Mouse (Mus musculus) myocyte (in vitro differentiated cells): ENCODE measurements around the gene Gm17359. TPM values are rescaled to one million over a fixed set of nuclear protein-coding genes. Genes with fewer than 3 reads are reported as not detected.
A peak's percentile ranks its signal among the peaks of the same experiment; 100 is the strongest.

Experiments used
- H3K27me3 ChIP-seq: one replicate; pipeline ENCODE4 v1.6.1; 2011; ENCODE audit not compliant: control insufficient read depth, insufficient read depth, insufficient read length
- H3K36me3 ChIP-seq: one replicate; pipeline ENCODE4 v1.6.1; 2011; ENCODE audit not compliant: control insufficient read depth, insufficient read depth
- H3K4me2 ChIP-seq: one replicate; pipeline ENCODE4 v1.6.1; 2011; ENCODE audit warnings: low read depth, control low read depth
- H3K4me3 ChIP-seq: one replicate; pipeline ENCODE4 v1.5.1; 2011; ENCODE audit warnings: mild to moderate bottlenecking, control low read depth, moderate library complexity
- H3K79me2 ChIP-seq: one replicate; pipeline ENCODE4 v1.6.1; 2011; ENCODE audit not compliant: control insufficient read depth, insufficient read depth
- H3ac ChIP-seq: one replicate; pipeline ENCODE4 v1.6.1; 2011; ENCODE audit not compliant: control insufficient read depth, insufficient read length
- CEBPB ChIP-seq: IDR thresholded peaks from 2 replicates; pipeline ENCODE4 v1.6.1; 2011; ENCODE audit warnings: mild to moderate bottlenecking, moderate library complexity; ENCODE audit not compliant: poor library complexity, insufficient read depth, severe bottlenecking
- E2F4 ChIP-seq: IDR thresholded peaks from one replicate; pipeline ENCODE4 v1.6.1; 2011; ENCODE audit warnings: mild to moderate bottlenecking, control low read depth, moderate library complexity; ENCODE audit not compliant: insufficient read depth
- MAX ChIP-seq: IDR thresholded peaks from one replicate; pipeline ENCODE4 v1.6.1; 2011; ENCODE audit warnings: low read depth, mild to moderate bottlenecking, control low read depth
- MYOD1 ChIP-seq, 3 experiments: IDR thresholded peaks; one replicate each; pipeline ENCODE4 v1.6.1; 2011; ENCODE audit warnings: control low read depth in 2 of 3, low read depth in 2 of 3, mild to moderate bottlenecking in 2 of 3, moderate library complexity in 1 of 3; ENCODE audit not compliant: insufficient read length in 2 of 3, control insufficient read depth in 1 of 3
- MYOG ChIP-seq, 3 experiments: IDR thresholded peaks; one replicate each; pipeline ENCODE4 v1.6.1; 2011; ENCODE audit warnings: control low read depth in 2 of 3, low read depth in 2 of 3, mild to moderate bottlenecking in 2 of 3; ENCODE audit not compliant: insufficient read length in 2 of 3, control insufficient read depth in 1 of 3, insufficient read depth in 1 of 3
- POLR2A ChIP-seq: IDR thresholded peaks from one replicate; pipeline ENCODE4 v1.6.1; 2011; ENCODE audit warnings: low read depth, mild to moderate bottlenecking, control low read depth, moderate library complexity; ENCODE audit not compliant: insufficient read length
- POLR2AphosphoS2 ChIP-seq: IDR thresholded peaks from one replicate; pipeline ENCODE4 v1.6.1; 2011; ENCODE audit warnings: low read depth, control low read depth; ENCODE audit not compliant: insufficient read length
- REST ChIP-seq: IDR thresholded peaks from one replicate; pipeline ENCODE4 v1.6.1; 2011; ENCODE audit warnings: mild to moderate bottlenecking, control low read depth, moderate library complexity; ENCODE audit not compliant: insufficient read depth, insufficient read length
- SRF ChIP-seq: IDR thresholded peaks from one replicate; pipeline ENCODE4 v1.6.1; 2011; ENCODE audit warnings: low read depth; ENCODE audit not compliant: control insufficient read depth, insufficient read length
- TCF12 ChIP-seq: IDR thresholded peaks from one replicate; pipeline ENCODE4 v1.6.1; 2011; ENCODE audit warnings: mild to moderate bottlenecking, control low read depth; ENCODE audit not compliant: poor library complexity, insufficient read depth, severe bottlenecking
- TCF3 ChIP-seq: IDR thresholded peaks from one replicate; pipeline ENCODE4 v1.6.1; 2011; ENCODE audit warnings: low read depth, control low read depth; ENCODE audit not compliant: insufficient read length
- USF1 ChIP-seq: IDR thresholded peaks from one replicate; pipeline ENCODE4 v1.6.1; 2011; ENCODE audit warnings: low read depth, mild to moderate bottlenecking, control low read depth, moderate library complexity
- polyA plus RNA-seq: library from polyadenylated mRNA; unstranded; fragments of >200 nt; fragmentation: generic; extraction: Trizol; gene quantifications from one replicate; pipeline ENCODE4 v1.2.1, GENCODE M21; 2012; ENCODE audit warnings: missing spikeins

Gene Gm17359
- not detected for polyA plus RNA-seq

DNA sequence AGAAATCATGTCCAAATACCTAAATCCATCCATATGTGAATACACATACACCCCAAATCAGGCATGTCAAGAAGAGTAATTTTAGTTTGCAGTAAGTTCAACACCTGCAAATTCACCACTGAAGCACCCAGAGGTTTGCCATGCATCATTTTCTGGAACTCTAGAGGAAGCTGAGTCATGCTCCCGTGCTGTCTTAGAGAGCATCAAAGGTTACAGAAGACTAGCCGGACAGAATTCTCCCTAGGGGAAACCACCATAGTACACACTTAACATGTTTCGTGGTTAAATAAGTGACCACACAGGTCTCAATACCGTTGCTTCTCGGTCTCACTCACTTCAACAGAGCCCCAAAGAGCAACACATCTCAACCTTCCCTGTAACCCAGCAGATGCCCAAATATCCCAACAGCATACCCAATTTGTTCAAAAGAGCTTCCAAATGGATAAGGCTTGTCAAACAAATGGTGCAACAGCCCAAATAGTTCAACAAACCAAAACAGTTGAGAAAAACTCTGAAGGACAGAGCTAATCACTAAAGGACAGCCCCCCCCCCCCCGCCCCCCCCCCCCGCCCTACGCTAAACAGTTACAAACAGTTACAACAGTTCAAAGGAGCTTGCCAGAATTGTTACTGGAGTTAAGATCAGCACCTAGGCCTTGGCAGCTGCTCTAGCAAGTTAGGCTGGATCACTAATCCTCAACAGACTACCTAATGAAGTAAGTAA lies at the start of gene Gm17359:
Gene Gm17359, plus strand, starts transcription at position 618 of the 723 bp plus-strand sequence.
- no peaks in the 10 kb centered on the region for H3K79me2 ChIP-seq
- H3K27me3 ChIP-seq, result no peaks in the 10 kb centered on the region
- TF ChIP-seq POLR2A (no peak), MAX (no peak), REST (no peak), MYOD1 (IDR thresholded peaks at IDR 0.05; ENCODE audit: control insufficient read depth in 1 of 3, insufficient read length in 2 of 3, low read depth in 2 of 3) (no peak), TCF12 (no peak)

GRCm38 (mm10) chr3:79287108-79287576 lies 49.3 kb upstream of the Gm17359 start:
- TF ChIP-seq MYOD1 (IDR thresholded peaks at IDR 0.05; ENCODE audit: control insufficient read depth in 1 of 3, insufficient read length in 2 of 3, low read depth in 2 of 3), result peak in 2 of 3 experiments; percentile 49 to 66
- TF ChIP-seq USF1, result no peak
- TF ChIP-seq REST, result no peak
- TF ChIP-seq CEBPB, result no peak
- TF ChIP-seq E2F4, result peak; percentile 1
- TF ChIP-seq TCF3, result no peak
- no peak for TF ChIP-seq SRF
- TF ChIP-seq MAX, result no peak
- no peak for TF ChIP-seq TCF12
- peak; percentile 91 for TF ChIP-seq POLR2A
- TF ChIP-seq MYOG (IDR thresholded peaks at IDR 0.05; ENCODE audit: control insufficient read depth in 1 of 3, insufficient read depth in 1 of 3, insufficient read length in 2 of 3, low read depth in 2 of 3), result peak in 1 of 3 experiments; percentile 68
- TF ChIP-seq POLR2AphosphoS2, result peak; percentile 76
- H3K36me3 ChIP-seq, result no peaks in the 10 kb centered on the region

More for the DNA sequence above, at the start of gene Gm17359:
- no peak within 1 kb of the TSS for H3K4me3 ChIP-seq
- no peaks in the 10 kb centered on the region for H3K36me3 ChIP-seq
- no peak within 1 kb of the TSS for H3ac ChIP-seq
- H3K4me2 ChIP-seq, result no peak within 1 kb of the TSS

GRCm38 (mm10) chr3:79287699-79288458 lies 48.6 kb upstream of the Gm17359 start:
- TF ChIP-seq TCF3 (no peak), POLR2AphosphoS2 (no peak), TCF12 (no peak), REST (no peak), POLR2A (no peak), MAX (no peak), USF1 (no peak), MYOG (IDR thresholded peaks at IDR 0.05; ENCODE audit: control insufficient read depth in 1 of 3, insufficient read depth in 1 of 3, insufficient read length in 2 of 3, low read depth in 2 of 3) (no peak), E2F4 (no peak)
- peaks cover 34% of the 10 kb centered on the region for H3K79me2 ChIP-seq

More at GRCm38 (mm10) chr3:79287108-79287576, 49.3 kb upstream of the Gm17359 start:
- Histone ChIP-seq H3K27me3 (no peaks in the 10 kb centered on the region), H3K79me2 (peaks cover 41% of the 10 kb centered on the region), H3K4me2 (peak overlapping the region; percentile 77), H3K4me3 (peak overlapping the region; percentile 84), H3ac (peak overlapping the region; percentile 79)

DNA sequence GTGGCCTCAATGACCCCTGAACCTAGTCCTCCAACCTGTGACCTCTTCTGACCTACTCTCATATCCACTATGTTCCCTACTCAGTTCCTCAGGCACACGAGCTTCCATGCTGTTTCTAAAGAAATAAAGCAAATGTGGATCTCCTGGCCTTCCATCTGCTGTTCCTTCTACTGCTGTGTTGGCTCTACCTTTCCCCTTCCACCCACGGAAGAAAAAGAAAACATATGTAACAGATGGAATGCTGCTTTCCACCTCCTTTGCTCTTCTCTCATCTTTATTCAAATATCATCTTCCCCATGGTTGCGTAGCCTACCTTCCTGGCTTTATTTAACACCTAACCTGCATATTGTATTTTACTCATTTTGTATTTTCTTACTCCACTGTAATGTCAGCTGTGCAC lies 47.4 kb upstream of the Gm17359 start:
- Histone ChIP-seq H3K27me3 (no peaks in the 10 kb centered on the region), H3K4me2 (no peak overlapping the region), H3K36me3 (no peaks in the 10 kb centered on the region), H3ac (no peak overlapping the region), H3K79me2 (peaks cover 23% of the 10 kb centered on the region), H3K4me3 (no peak overlapping the region)
- no peak for TF ChIP-seq MAX
- TF ChIP-seq REST, result no peak
- no peak for TF ChIP-seq TCF3
- no peak for TF ChIP-seq MYOD1 (IDR thresholded peaks at IDR 0.05; ENCODE audit: control insufficient read depth in 1 of 3, insufficient read length in 2 of 3, low read depth in 2 of 3)

More at GRCm38 (mm10) chr3:79287699-79288458, 48.6 kb upstream of the Gm17359 start:
- H3K27me3 ChIP-seq, result no peaks in the 10 kb centered on the region
- peak overlapping the region; percentile 84 for H3K4me3 ChIP-seq
- H3K36me3 ChIP-seq, result no peaks in the 10 kb centered on the region
- peak overlapping the region; percentile 77 for H3K4me2 ChIP-seq
- H3ac ChIP-seq, result peak overlapping the region; percentile 79

DNA sequence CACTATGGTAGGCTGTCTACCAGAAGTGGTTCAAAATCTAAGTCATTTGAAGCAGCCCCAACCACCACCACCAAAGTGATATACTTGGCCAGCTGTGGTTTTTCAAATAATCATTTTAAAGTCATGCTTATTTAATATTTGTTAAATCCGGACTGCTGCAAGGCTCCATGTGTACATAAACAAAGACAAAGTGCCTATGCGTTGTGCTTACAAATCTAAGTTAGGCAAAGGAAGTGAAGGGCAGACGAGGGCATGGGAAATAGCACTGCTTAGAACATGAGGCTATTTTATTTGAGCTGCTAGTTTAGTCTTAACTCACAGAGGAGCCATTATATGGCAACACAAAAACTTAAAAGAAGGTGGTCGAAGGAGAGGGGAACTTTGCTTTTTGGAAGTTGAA lies 43.4 kb upstream of the Gm17359 start:
- no peaks in the 10 kb centered on the region for H3K36me3 ChIP-seq
- H3K4me2 ChIP-seq, result no peak overlapping the region
- H3K79me2 ChIP-seq, result no peaks in the 10 kb centered on the region
- H3K27me3 ChIP-seq, result no peaks in the 10 kb centered on the region
- no peak overlapping the region for H3ac ChIP-seq
- H3K4me3 ChIP-seq, result no peak overlapping the region
- no peak for TF ChIP-seq SRF
- no peak for TF ChIP-seq POLR2A
- no peak for TF ChIP-seq TCF12
- no peak for TF ChIP-seq USF1
- no peak for TF ChIP-seq E2F4
- TF ChIP-seq MAX, result no peak
- no peak for TF ChIP-seq MYOD1 (IDR thresholded peaks at IDR 0.05; ENCODE audit: control insufficient read depth in 1 of 3, insufficient read length in 2 of 3, low read depth in 2 of 3)
- TF ChIP-seq POLR2AphosphoS2, result no peak
- no peak for TF ChIP-seq CEBPB
- no peak for TF ChIP-seq TCF3
- TF ChIP-seq MYOG (IDR thresholded peaks at IDR 0.05; ENCODE audit: control insufficient read depth in 1 of 3, insufficient read depth in 1 of 3, insufficient read length in 2 of 3, low read depth in 2 of 3), result no peak
- no peak for TF ChIP-seq REST
